Mouse (Mus musculus): Measurements from ENCODE around the gene Phrf1.

Phrf1 gene

DNA sequence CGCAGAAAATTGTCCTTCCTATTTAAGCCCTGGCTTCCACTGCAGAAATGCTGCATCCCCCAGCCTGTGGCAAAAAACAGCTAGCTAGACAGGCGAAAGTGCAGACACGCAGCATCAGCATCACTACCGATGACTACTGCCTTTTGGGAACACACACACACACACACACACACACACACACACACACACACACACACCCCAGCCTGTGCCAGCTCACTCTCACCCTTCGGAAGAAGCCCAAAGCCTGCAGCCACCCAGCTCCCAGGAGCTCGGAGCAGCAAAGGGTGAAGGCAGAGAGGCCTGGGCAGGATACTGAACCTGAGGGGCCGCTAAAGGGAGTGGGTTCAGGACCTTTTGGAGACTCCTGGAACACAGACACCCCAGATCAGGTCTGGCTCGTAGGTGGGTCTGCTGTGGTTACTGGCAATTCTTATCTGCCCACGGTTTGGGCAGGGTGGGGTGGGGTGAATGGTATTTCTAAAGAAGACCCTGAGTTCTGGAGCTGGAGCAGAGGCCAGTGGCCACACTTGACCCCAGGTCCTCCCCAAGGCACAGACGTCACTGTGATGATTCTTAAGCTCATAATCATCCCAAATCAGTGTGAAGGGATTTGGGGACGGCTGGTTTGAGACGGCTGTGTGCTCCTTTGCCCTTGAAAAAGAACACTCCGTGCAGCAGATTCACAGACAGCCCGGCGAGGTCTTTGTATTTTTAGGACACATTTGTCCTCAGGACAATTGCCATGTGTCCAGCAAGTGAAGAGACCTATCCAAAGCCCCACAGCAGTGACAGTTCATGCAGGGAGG is 64.2 kb downstream of the Phrf1 start:
- DNase-seq (ENCODE audit: low read depth, low spot score) = no peak

DNA sequence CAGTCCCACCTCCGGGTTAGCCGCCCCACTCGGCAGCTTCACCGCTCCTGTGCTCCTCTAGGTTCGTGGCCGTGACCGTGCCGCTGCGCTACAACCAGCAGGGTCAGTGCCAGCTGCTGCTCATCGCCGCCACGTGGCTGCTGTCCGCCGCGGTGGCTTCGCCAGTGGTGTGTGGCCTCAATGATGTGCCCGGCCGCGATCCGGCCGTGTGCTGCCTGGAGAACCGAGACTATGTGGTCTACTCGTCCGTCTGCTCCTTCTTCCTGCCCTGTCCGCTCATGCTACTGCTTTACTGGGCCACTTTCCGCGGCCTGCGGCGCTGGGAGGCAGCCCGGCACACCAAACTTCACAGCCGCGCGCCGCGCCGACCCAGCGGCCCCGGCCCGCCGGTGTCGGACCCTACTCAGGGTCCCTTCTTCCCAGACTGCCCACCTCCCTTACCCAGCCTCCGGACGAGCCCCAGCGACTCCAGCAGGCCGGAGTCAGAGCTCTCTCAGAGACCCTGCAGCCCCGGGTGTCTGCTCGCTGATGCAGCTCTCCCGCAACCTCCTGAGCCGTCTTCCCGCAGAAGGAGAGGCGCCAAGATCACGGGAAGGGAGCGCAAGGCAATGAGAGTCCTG is 65.4 kb downstream of the Phrf1 start:
- peak; percentile 65 for DNase-seq (ENCODE audit: low read depth, low spot score)

DNA sequence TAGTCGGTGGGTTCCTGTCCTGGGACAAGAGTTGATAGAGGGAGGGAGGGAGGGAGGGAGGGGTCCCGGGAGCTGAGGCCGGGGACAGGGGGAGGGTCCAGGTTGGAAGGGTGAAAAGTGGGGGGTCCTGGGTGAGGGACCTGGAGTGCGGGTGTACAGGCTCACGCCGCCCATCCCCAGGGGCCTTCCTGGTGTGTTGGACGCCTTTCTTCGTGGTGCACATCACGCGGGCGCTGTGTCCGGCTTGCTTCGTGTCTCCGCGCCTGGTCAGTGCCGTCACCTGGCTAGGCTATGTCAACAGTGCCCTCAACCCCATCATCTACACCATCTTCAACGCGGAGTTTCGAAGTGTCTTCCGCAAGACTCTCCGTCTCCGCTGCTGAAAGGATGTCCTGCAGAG is 65.9 kb downstream of the Phrf1 start:
- peak; percentile 27 for DNase-seq (ENCODE audit: low read depth, low spot score)

DNA sequence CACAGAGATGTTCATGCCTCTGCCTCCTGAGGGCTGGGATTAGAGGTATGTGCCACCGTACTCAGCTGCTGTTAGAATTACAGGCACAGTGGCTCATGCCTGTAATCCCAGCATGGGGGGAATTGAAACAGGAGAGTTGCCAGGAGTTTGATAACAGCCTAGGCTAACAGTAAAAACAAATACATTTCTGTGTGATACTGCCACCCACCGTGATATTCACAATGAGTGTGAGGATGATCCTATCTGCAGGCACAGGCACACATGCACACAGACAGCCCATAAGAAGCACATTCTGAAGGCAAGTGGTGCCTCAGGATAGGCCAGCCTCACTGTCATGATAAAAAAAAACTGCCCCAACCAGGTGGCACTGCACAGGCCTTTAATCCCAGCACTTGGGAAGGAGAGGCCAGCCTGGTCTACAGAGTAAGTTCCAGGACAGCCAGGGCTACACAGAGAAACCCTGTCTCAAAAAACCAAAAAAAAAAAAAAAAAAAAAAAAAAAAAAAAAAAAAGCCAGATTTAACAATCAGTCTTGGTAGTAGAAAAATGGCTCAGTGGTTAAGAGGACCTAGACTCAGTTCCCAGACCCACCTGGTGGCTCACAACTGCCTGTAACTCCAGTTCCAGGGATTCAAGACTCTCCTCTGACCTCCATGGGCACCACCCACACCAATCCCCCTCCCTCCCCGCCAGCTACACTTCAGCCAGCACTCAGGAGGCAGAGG is 69.5 kb downstream of the Phrf1 start:
- no peak for DNase-seq (ENCODE audit: low read depth, low spot score)

DNA sequence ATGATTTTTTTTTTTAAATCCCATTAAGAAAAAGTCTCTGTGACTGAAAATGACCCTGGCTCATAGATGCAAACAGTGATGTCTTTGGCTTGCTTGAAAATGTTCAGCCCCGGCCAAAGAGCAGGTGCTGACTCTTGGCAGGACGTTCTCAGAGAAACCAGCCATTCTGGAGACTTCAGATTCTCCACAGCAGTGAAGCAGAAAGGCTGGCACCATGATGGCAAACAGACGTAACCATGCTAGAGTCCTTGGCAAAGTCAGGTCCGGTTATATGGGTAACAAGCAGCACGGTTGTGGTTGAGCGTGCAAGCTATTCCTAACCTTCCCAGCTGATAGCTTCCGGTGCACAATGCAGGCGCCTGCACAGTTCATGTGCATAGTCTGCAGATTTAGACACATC is 70.6 kb downstream of the Phrf1 start:
- no peak for DNase-seq (ENCODE audit: low read depth, low spot score)

DNA sequence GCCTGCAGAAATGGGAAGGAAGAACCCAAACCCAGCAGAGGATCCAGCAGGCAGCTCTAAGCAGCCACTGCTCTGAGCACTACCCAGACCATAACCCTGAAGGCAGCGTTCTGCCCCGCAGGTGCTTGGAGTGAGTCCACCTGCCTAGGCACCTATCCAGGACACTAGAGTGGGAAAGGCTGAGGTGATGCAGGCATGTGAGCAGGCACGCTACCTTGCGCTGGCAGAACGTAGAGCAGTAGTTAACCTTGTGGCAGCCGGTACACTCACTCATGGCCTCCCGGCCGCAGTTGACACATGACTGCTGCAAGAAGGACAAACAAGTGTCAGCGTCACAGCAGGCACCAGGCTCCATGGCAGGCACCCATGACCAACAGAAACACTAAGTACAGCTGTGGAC is 72.8 kb downstream of the Phrf1 start:
- no peak for DNase-seq (ENCODE audit: low read depth, low spot score)

DNA sequence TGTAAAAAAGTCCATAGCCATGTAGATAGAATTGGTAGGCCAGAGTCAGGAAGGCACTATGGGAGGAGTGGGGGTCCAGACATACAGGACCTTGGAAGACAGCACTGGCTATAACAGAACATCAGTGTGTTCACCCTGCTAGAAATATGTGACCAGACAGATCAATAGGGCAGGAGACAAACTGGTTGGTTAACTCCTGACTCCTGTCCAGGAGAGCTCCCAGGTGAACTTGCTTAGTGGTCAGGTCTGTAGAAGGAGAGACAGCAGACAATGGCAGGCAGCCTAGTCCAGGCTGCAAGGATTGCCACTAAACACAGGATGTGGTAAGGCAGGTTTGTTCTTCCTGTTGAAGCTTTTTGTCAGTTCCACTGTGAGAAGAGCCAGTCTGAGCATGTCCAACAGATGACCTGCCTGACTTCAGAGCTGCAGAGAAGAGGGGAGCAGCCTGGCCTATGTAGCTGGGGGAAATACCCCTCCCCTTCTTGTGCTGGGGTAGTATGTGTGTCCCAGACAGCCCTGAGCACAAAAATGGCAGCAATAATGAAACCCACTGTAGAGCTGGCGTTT is 74.2 kb downstream of the Phrf1 start:
- no peak for DNase-seq (ENCODE audit: low read depth, low spot score)

DNA sequence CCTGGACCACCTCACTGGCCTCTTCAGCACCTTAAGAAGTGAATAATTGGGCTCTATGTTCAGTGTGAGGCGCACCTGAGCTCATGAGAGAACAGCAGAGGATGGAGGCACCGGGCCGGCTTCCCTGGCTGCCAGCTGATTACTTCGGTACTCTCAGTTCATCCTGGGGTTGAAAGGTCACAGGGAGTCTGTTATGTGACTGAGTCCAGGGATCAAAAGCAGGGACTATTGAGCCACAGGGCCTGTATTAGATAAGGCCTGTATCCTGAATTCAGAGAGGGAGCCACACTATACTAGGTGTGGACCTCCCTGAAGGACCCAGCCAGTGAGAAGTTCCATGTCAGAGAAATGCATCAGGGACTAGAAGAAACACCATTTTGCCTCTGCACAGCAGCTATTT is 76.0 kb downstream of the Phrf1 start:
- no peak for DNase-seq (ENCODE audit: low read depth, low spot score)

All from ZHBTc4 (cell line).